Mouse (Mus musculus): ENCODE data around the gene Il16. TPM values are rescaled to one million over a fixed set of nuclear protein-coding genes. Genes with fewer than 3 reads are reported as not detected.
A peak's percentile ranks its signal among the peaks of the same experiment; 100 is the strongest.

The Il16 gene
- polyA plus RNA-seq, 1 experiment from 2014 or later: 8.3 TPM

GRCm38 (mm10) chr7:83660273-83660691 is 85.2 kb downstream of the Il16 start:
- no peaks in the 10 kb centered on the region for H3K9me3 ChIP-seq (replicated peaks; ENCODE audit: control insufficient read depth, low read length)
- no peaks in the 10 kb centered on the region for H3K36me3 ChIP-seq (ENCODE audit: control insufficient read depth, insufficient read depth)
- H3K4me3 ChIP-seq (ENCODE audit: low read depth, low read length): no peak overlapping the region
- no peak overlapping the region for H3K9ac ChIP-seq (ENCODE audit: low read depth, low read length)
- H3K27me3 ChIP-seq (ENCODE audit: control insufficient read depth, insufficient read depth, low read depth, low read length): no peaks in the 10 kb centered on the region
- WGBS (ENCODE audit: insufficient replicate concordance): 83% methylated on average over 11 of the region's 11 CpGs
- H3K4me1 ChIP-seq (ENCODE audit: control insufficient read depth, low read depth, low read length): no peaks in the 10 kb centered on the region; the same call in 1 of the 2 replicates
- H3K4me2 ChIP-seq (ENCODE audit: low read depth, low read length): no peak overlapping the region
- 0 out of 2 replicates have a peak overlapping the region, but pooled peaks have one; percentile 17 for H3K27ac ChIP-seq (ENCODE audit: low read length)
- no peak for ATAC-seq (ENCODE audit: low read depth)

GRCm38 (mm10) chr7:83659159-83660065 is 86.1 kb downstream of the Il16 start:
- peak; percentile 64 for ATAC-seq (ENCODE audit: low read depth)
- Histone ChIP-seq H3K9me3 (replicated peaks; ENCODE audit: control insufficient read depth, low read length) (no peaks in the 10 kb centered on the region), H3K27ac (ENCODE audit: low read length) (peak overlapping the region; percentile 74), H3K4me1 (ENCODE audit: control insufficient read depth, low read depth, low read length) (no peaks in the 10 kb centered on the region; the same call in 1 of the 2 replicates), H3K4me2 (ENCODE audit: low read depth, low read length) (no peak overlapping the region), H3K27me3 (ENCODE audit: control insufficient read depth, insufficient read depth, low read depth, low read length) (no peaks in the 10 kb centered on the region), H3K36me3 (ENCODE audit: control insufficient read depth, insufficient read depth) (no peaks in the 10 kb centered on the region), H3K9ac (ENCODE audit: low read depth, low read length) (no peak overlapping the region), H3K4me3 (ENCODE audit: low read depth, low read length) (no peak overlapping the region)
- 51% methylated on average over 9 of the region's 9 CpGs for WGBS (ENCODE audit: insufficient replicate concordance)

GRCm38 (mm10) chr7:83658716-83659115 is 86.8 kb downstream of the Il16 start:
- H3K9me3 ChIP-seq (replicated peaks; ENCODE audit: control insufficient read depth, low read length): no peaks in the 10 kb centered on the region
- no peak overlapping the region for H3K4me3 ChIP-seq (ENCODE audit: low read depth, low read length)
- no peaks in the 10 kb centered on the region for H3K27me3 ChIP-seq (ENCODE audit: control insufficient read depth, insufficient read depth, low read depth, low read length)
- WGBS (ENCODE audit: insufficient replicate concordance): 44% methylated on average over 1 of the region's 1 CpGs
- no peak overlapping the region for H3K4me2 ChIP-seq (ENCODE audit: low read depth, low read length)
- H3K4me1 ChIP-seq (ENCODE audit: control insufficient read depth, low read depth, low read length): no peaks in the 10 kb centered on the region; the same call in 1 of the 2 replicates
- no peak overlapping the region for H3K9ac ChIP-seq (ENCODE audit: low read depth, low read length)
- no peak for ATAC-seq (ENCODE audit: low read depth)
- H3K27ac ChIP-seq (ENCODE audit: low read length): peak overlapping the region; percentile 64
- no peaks in the 10 kb centered on the region for H3K36me3 ChIP-seq (ENCODE audit: control insufficient read depth, insufficient read depth)

- H3K27me3 ChIP-seq (ENCODE audit: control insufficient read depth, insufficient read depth, low read depth, low read length): no peaks in the 10 kb centered on the region
- peak; percentile 50 for ATAC-seq (ENCODE audit: low read depth)
- H3K9ac ChIP-seq (ENCODE audit: low read depth, low read length): 0 out of 2 replicates have a peak overlapping the region, but pooled peaks have one; percentile 15
- H3K4me3 ChIP-seq (ENCODE audit: low read depth, low read length): peak overlapping the region; percentile 36
- H3K4me2 ChIP-seq (ENCODE audit: low read depth, low read length): peak overlapping the region; percentile 18; the same call in 1 of the 2 replicates
- WGBS (ENCODE audit: insufficient replicate concordance): 20% methylated on average over 5 of the region's 5 CpGs
- H3K4me1 ChIP-seq (ENCODE audit: control insufficient read depth, low read depth, low read length): no peaks in the 10 kb centered on the region; the same call in 1 of the 2 replicates
- no peaks in the 10 kb centered on the region for H3K36me3 ChIP-seq (ENCODE audit: control insufficient read depth, insufficient read depth)
- peak overlapping the region; percentile 60 for H3K27ac ChIP-seq (ENCODE audit: low read length)
- H3K9me3 ChIP-seq (replicated peaks; ENCODE audit: control insufficient read depth, low read length): no peaks in the 10 kb centered on the region
Measured at GRCm38 (mm10) chr7:83654938-83655630, 90.4 kb downstream of the Il16 start.

GRCm38 (mm10) chr7:83654196-83654595 is 91.3 kb downstream of the Il16 start:
- Histone ChIP-seq H3K27me3 (ENCODE audit: control insufficient read depth, insufficient read depth, low read depth, low read length) (no peaks in the 10 kb centered on the region), H3K4me3 (ENCODE audit: low read depth, low read length) (peak overlapping the region; percentile 36), H3K9ac (ENCODE audit: low read depth, low read length) (no peak overlapping the region), H3K4me2 (ENCODE audit: low read depth, low read length) (peak overlapping the region; percentile 18), H3K36me3 (ENCODE audit: control insufficient read depth, insufficient read depth) (no peaks in the 10 kb centered on the region), H3K9me3 (replicated peaks; ENCODE audit: control insufficient read depth, low read length) (no peaks in the 10 kb centered on the region), H3K4me1 (ENCODE audit: control insufficient read depth, low read depth, low read length) (no peaks in the 10 kb centered on the region), H3K27ac (ENCODE audit: low read length) (no peak overlapping the region)
- 31% methylated on average over 2 of the region's 2 CpGs for WGBS (ENCODE audit: insufficient replicate concordance)
- no peak for ATAC-seq (ENCODE audit: low read depth)

GRCm38 (mm10) chr7:83653605-83654051 is 91.9 kb downstream of the Il16 start:
- ATAC-seq (ENCODE audit: low read depth): no peak
- Histone ChIP-seq H3K4me3 (ENCODE audit: low read depth, low read length) (peak overlapping the region; percentile 36), H3K27ac (ENCODE audit: low read length) (peak overlapping the region; percentile 12; the same call in 1 of the 2 replicates), H3K4me2 (ENCODE audit: low read depth, low read length) (peak overlapping the region; percentile 18; the same call in 1 of the 2 replicates), H3K9ac (ENCODE audit: low read depth, low read length) (no peak overlapping the region), H3K36me3 (ENCODE audit: control insufficient read depth, insufficient read depth) (no peaks in the 10 kb centered on the region), H3K27me3 (ENCODE audit: control insufficient read depth, insufficient read depth, low read depth, low read length) (no peaks in the 10 kb centered on the region), H3K4me1 (ENCODE audit: control insufficient read depth, low read depth, low read length) (no peaks in the 10 kb centered on the region), H3K9me3 (replicated peaks; ENCODE audit: control insufficient read depth, low read length) (no peaks in the 10 kb centered on the region)
- WGBS (ENCODE audit: insufficient replicate concordance): 28% methylated on average over 2 of the region's 2 CpGs

- Histone ChIP-seq H3K9ac (ENCODE audit: low read depth, low read length) (no peak overlapping the region), H3K4me1 (ENCODE audit: control insufficient read depth, low read depth, low read length) (no peaks in the 10 kb centered on the region), H3K27me3 (ENCODE audit: control insufficient read depth, insufficient read depth, low read depth, low read length) (no peaks in the 10 kb centered on the region), H3K4me2 (ENCODE audit: low read depth, low read length) (peak overlapping the region; percentile 7; the same call in 1 of the 2 replicates), H3K27ac (ENCODE audit: low read length) (no peak overlapping the region), H3K4me3 (ENCODE audit: low read depth, low read length) (no peak overlapping the region), H3K36me3 (ENCODE audit: control insufficient read depth, insufficient read depth) (no peaks in the 10 kb centered on the region), H3K9me3 (replicated peaks; ENCODE audit: control insufficient read depth, low read length) (no peaks in the 10 kb centered on the region)
- WGBS (ENCODE audit: insufficient replicate concordance): 60% methylated on average over 5 of the region's 5 CpGs
- ATAC-seq (ENCODE audit: low read depth): no peak
Measured at GRCm38 (mm10) chr7:83652498-83652897, 93.0 kb downstream of the Il16 start.

- H3K9ac ChIP-seq (ENCODE audit: low read depth, low read length): no peak overlapping the region
- H3K27me3 ChIP-seq (ENCODE audit: control insufficient read depth, insufficient read depth, low read depth, low read length): no peaks in the 10 kb centered on the region
- WGBS (ENCODE audit: insufficient replicate concordance): 29% methylated on average over 5 of the region's 5 CpGs
- no peak for ATAC-seq (ENCODE audit: low read depth)
- no peak overlapping the region for H3K27ac ChIP-seq (ENCODE audit: low read length)
- H3K4me1 ChIP-seq (ENCODE audit: control insufficient read depth, low read depth, low read length): no peaks in the 10 kb centered on the region
- H3K4me2 ChIP-seq (ENCODE audit: low read depth, low read length): peak overlapping the region; percentile 19; the same call in 1 of the 2 replicates
- H3K9me3 ChIP-seq (replicated peaks; ENCODE audit: control insufficient read depth, low read length): no peaks in the 10 kb centered on the region
- H3K4me3 ChIP-seq (ENCODE audit: low read depth, low read length): no peak overlapping the region
- H3K36me3 ChIP-seq (ENCODE audit: control insufficient read depth, insufficient read depth): no peaks in the 10 kb centered on the region
Measured at GRCm38 (mm10) chr7:83650638-83651037, 94.9 kb downstream of the Il16 start.
